Mouse (Mus musculus): ENCODE data around the gene Serinc3. TPM values are rescaled to one million over a fixed set of nuclear protein-coding genes. Genes with fewer than 3 reads are reported as not detected.
"Not testable (repeated sequence)": the region's sequence is repeated elsewhere in the genome, so short reads cannot be mapped to it uniquely, and the experiment has no call there.

The Serinc3 gene
- polyA plus RNA-seq, 1 experiment from 2014 or later = 38.4 TPM

- DNase-seq (ENCODE audit: low spot score) (no peak), ATAC-seq (ENCODE audit: low FRiP score) (no peak)
- H3K4me1 ChIP-seq (replicated peaks; ENCODE audit: control insufficient read depth, insufficient read depth, low read length) = peaks cover 2% of the 10 kb centered on the region; the same call in 1 of the 2 replicates
- H3K27ac ChIP-seq (ENCODE audit: low read depth, low read length) = no peak overlapping the region
- WGBS = 75% methylated on average over 12 of the region's 12 CpGs
- H3K27me3 ChIP-seq (ENCODE audit: control insufficient read depth, insufficient read depth, low read length) = no peaks in the 10 kb centered on the region
- no peaks in the 10 kb centered on the region for H3K36me3 ChIP-seq (ENCODE audit: control insufficient read depth, insufficient read depth, low read length)
- H3K9me3 ChIP-seq (ENCODE audit: control insufficient read depth, low read length) = no peaks in the 10 kb centered on the region
- peak overlapping the region; percentile 41 for H3K4me2 ChIP-seq (replicated peaks; ENCODE audit: low read depth, low read length)
- H3K9ac ChIP-seq (ENCODE audit: low read depth, low read length) = no peak overlapping the region
- H3K4me3 ChIP-seq (ENCODE audit: low read depth, low read length) = peak overlapping the region; percentile 70
Observed at GRCm38 (mm10) chr2:163659431-163659830, 14.5 kb upstream of the Serinc3 start.

GRCm38 (mm10) chr2:163658941-163659340 is 14.0 kb upstream of the Serinc3 start:
- 1% methylated on average over 8 of the region's 8 CpGs for WGBS
- Histone ChIP-seq H3K4me2 (replicated peaks; ENCODE audit: low read depth, low read length) (peak overlapping the region; percentile 41), H3K27me3 (ENCODE audit: control insufficient read depth, insufficient read depth, low read length) (no peaks in the 10 kb centered on the region), H3K9me3 (ENCODE audit: control insufficient read depth, low read length) (no peaks in the 10 kb centered on the region), H3K36me3 (ENCODE audit: control insufficient read depth, insufficient read depth, low read length) (no peaks in the 10 kb centered on the region), H3K27ac (ENCODE audit: low read depth, low read length) (no peak overlapping the region), H3K4me3 (ENCODE audit: low read depth, low read length) (peak overlapping the region; percentile 70), H3K9ac (ENCODE audit: low read depth, low read length) (peak overlapping the region; percentile 68), H3K4me1 (replicated peaks; ENCODE audit: control insufficient read depth, insufficient read depth, low read length) (peaks cover 2% of the 10 kb centered on the region; the same call in 1 of the 2 replicates)
- DNase-seq (ENCODE audit: low spot score) = peak; percentile 41
- ATAC-seq (ENCODE audit: low FRiP score) = 0 out of 2 replicates have a peak, but pooled peaks have one; percentile 6

- peak; percentile 92 for ATAC-seq (ENCODE audit: low FRiP score)
- Histone ChIP-seq H3K4me1 (replicated peaks; ENCODE audit: control insufficient read depth, insufficient read depth, low read length) (peaks cover 2% of the 10 kb centered on the region; the same call in 1 of the 2 replicates), H3K4me2 (replicated peaks; ENCODE audit: low read depth, low read length) (peak within 1 kb of the TSS; percentile 41), H3K9ac (ENCODE audit: low read depth, low read length) (peak within 1 kb of the TSS; percentile 68), H3K27ac (ENCODE audit: low read depth, low read length) (peak within 1 kb of the TSS; percentile 76; the same call in 1 of the 2 replicates), H3K27me3 (ENCODE audit: control insufficient read depth, insufficient read depth, low read length) (no peaks in the 10 kb centered on the region), H3K4me3 (ENCODE audit: low read depth, low read length) (peak within 1 kb of the TSS; percentile 70), H3K9me3 (ENCODE audit: control insufficient read depth, low read length) (no peaks in the 10 kb centered on the region), H3K36me3 (ENCODE audit: control insufficient read depth, insufficient read depth, low read length) (no peaks in the 10 kb centered on the region)
- WGBS = under 1% methylated on average over 71 of the region's 71 CpGs
- peak; percentile 95 for DNase-seq (ENCODE audit: low spot score)
Observed at GRCm38 (mm10) chr2:163657975-163658886, 13.3 kb upstream of the Serinc3 start, which contains the start of gene Pkig. Gene Pkig (plus strand): TSS chr2:163658386.

GRCm38 (mm10) chr2:163657486-163657885 is 12.6 kb upstream of the Serinc3 start:
- ATAC-seq (ENCODE audit: low FRiP score) (no peak), DNase-seq (ENCODE audit: low spot score) (no peak)
- no peak overlapping the region for H3K27ac ChIP-seq (ENCODE audit: low read depth, low read length)
- no peaks in the 10 kb centered on the region for H3K27me3 ChIP-seq (ENCODE audit: control insufficient read depth, insufficient read depth, low read length)
- H3K4me3 ChIP-seq (ENCODE audit: low read depth, low read length) = no peak overlapping the region
- H3K4me2 ChIP-seq (replicated peaks; ENCODE audit: low read depth, low read length) = no peak overlapping the region
- peaks cover 2% of the 10 kb centered on the region; the same call in 1 of the 2 replicates for H3K4me1 ChIP-seq (replicated peaks; ENCODE audit: control insufficient read depth, insufficient read depth, low read length)
- 85% methylated on average over 2 of the region's 2 CpGs for WGBS
- H3K9ac ChIP-seq (ENCODE audit: low read depth, low read length) = no peak overlapping the region
- H3K36me3 ChIP-seq (ENCODE audit: control insufficient read depth, insufficient read depth, low read length) = no peaks in the 10 kb centered on the region
- no peaks in the 10 kb centered on the region for H3K9me3 ChIP-seq (ENCODE audit: control insufficient read depth, low read length)

- not testable (repeated sequence) for H3K27ac ChIP-seq (ENCODE audit: low read depth, low read length); H3K4me3 ChIP-seq (ENCODE audit: low read depth, low read length); H3K9ac ChIP-seq (ENCODE audit: low read depth, low read length); H3K36me3 ChIP-seq (ENCODE audit: control insufficient read depth, insufficient read depth, low read length); H3K27me3 ChIP-seq (ENCODE audit: control insufficient read depth, insufficient read depth, low read length); ATAC-seq (ENCODE audit: low FRiP score); H3K9me3 ChIP-seq (ENCODE audit: control insufficient read depth, low read length); DNase-seq (ENCODE audit: low spot score); H3K4me1 ChIP-seq (replicated peaks; ENCODE audit: control insufficient read depth, insufficient read depth, low read length); H3K4me2 ChIP-seq (replicated peaks; ENCODE audit: low read depth, low read length)
- WGBS = 97% methylated on average over 6 of the region's 12 CpGs
Observed at GRCm38 (mm10) chr2:163655699-163656098, 10.8 kb upstream of the Serinc3 start.

GRCm38 (mm10) chr2:163646461-163647080 is 1.6 kb upstream of the Serinc3 start:
- Histone ChIP-seq H3K27me3 (ENCODE audit: control insufficient read depth, insufficient read depth, low read length) (no peaks in the 10 kb centered on the region), H3K27ac (ENCODE audit: low read depth, low read length) (no peak overlapping the region), H3K4me3 (ENCODE audit: low read depth, low read length) (no peak overlapping the region), H3K36me3 (ENCODE audit: control insufficient read depth, insufficient read depth, low read length) (no peaks in the 10 kb centered on the region), H3K4me2 (replicated peaks; ENCODE audit: low read depth, low read length) (no peak overlapping the region), H3K4me1 (replicated peaks; ENCODE audit: control insufficient read depth, insufficient read depth, low read length) (no peaks in the 10 kb centered on the region; the same call in 1 of the 2 replicates), H3K9ac (ENCODE audit: low read depth, low read length) (no peak overlapping the region), H3K9me3 (ENCODE audit: control insufficient read depth, low read length) (peaks cover 6% of the 10 kb centered on the region)
- DNase-seq (ENCODE audit: low spot score) (no peak), ATAC-seq (ENCODE audit: low FRiP score) (no peak)
- 92% methylated on average over 5 of the region's 5 CpGs for WGBS

- Histone ChIP-seq H3K27ac (ENCODE audit: low read depth, low read length) (0 out of 2 replicates have a peak overlapping the region, but pooled peaks have one; percentile 4), H3K4me1 (replicated peaks; ENCODE audit: control insufficient read depth, insufficient read depth, low read length) (no peaks in the 10 kb centered on the region; the same call in 1 of the 2 replicates), H3K4me2 (replicated peaks; ENCODE audit: low read depth, low read length) (no peak overlapping the region), H3K4me3 (ENCODE audit: low read depth, low read length) (no peak overlapping the region), H3K9ac (ENCODE audit: low read depth, low read length) (peak overlapping the region; percentile 20; the same call in 1 of the 2 replicates), H3K9me3 (ENCODE audit: control insufficient read depth, low read length) (peaks cover 6% of the 10 kb centered on the region), H3K36me3 (ENCODE audit: control insufficient read depth, insufficient read depth, low read length) (no peaks in the 10 kb centered on the region), H3K27me3 (ENCODE audit: control insufficient read depth, insufficient read depth, low read length) (no peaks in the 10 kb centered on the region)
- DNase-seq (ENCODE audit: low spot score) (no peak), ATAC-seq (ENCODE audit: low FRiP score) (no peak)
- 75% methylated on average over 11 of the region's 11 CpGs for WGBS
Observed at GRCm38 (mm10) chr2:163645700-163646460, 949 bp upstream of the Serinc3 start.

GRCm38 (mm10) chr2:163644047-163644446 is 884 bp downstream of the Serinc3 start:
- Histone ChIP-seq H3K36me3 (ENCODE audit: control insufficient read depth, insufficient read depth, low read length) (no peaks in the 10 kb centered on the region), H3K27ac (ENCODE audit: low read depth, low read length) (peak overlapping the region; percentile 94), H3K27me3 (ENCODE audit: control insufficient read depth, insufficient read depth, low read length) (no peaks in the 10 kb centered on the region), H3K4me2 (replicated peaks; ENCODE audit: low read depth, low read length) (peak overlapping the region; percentile 56), H3K4me1 (replicated peaks; ENCODE audit: control insufficient read depth, insufficient read depth, low read length) (no peaks in the 10 kb centered on the region; the same call in 1 of the 2 replicates), H3K9me3 (ENCODE audit: control insufficient read depth, low read length) (no peaks in the 10 kb centered on the region), H3K4me3 (ENCODE audit: low read depth, low read length) (peak overlapping the region; percentile 79), H3K9ac (ENCODE audit: low read depth, low read length) (peak overlapping the region; percentile 82)
- ATAC-seq (ENCODE audit: low FRiP score) (no peak), DNase-seq (ENCODE audit: low spot score) (no peak)
- WGBS = 11% methylated on average over 4 of the region's 4 CpGs
